Mouse (Mus musculus) stomach, postnatal 0 days (tissue): Measurements from ENCODE around the gene Aadacl3. TPM values are rescaled to one million over a fixed set of nuclear protein-coding genes. Genes with fewer than 3 reads are reported as not detected.
A peak's percentile ranks its signal among the peaks of the same experiment; 100 is the strongest.

Experiments used
- ATAC-seq: fragments of 200-750 bp; cut with Nextera tagmentation; 2 replicates; pipeline ENCODE4 v1.8.0; 2017; ENCODE audit not compliant: low FRiP score, low TSS enrichment
- DNase-seq: peaks from one replicate; pipeline ENCODE4 v3.0.0-alpha.2; 2016; ENCODE audit warnings: low spot score
- H3K27ac ChIP-seq: fragments of 300-500 bp; sonication (generic); replicated peaks from 2 replicates; pipeline ENCODE4 v1.5.1; 2014; ENCODE audit warnings: mild to moderate bottlenecking, control low read depth
- H3K27me3 ChIP-seq: fragments of 300-500 bp; sonication (generic); 2 replicates; pipeline ENCODE4 v1.6.1; 2014; ENCODE audit warnings: low read length; ENCODE audit not compliant: control insufficient read depth, insufficient read depth
- H3K36me3 ChIP-seq: fragments of 300-500 bp; sonication (generic); 2 replicates; pipeline ENCODE4 v1.6.1; 2014; ENCODE audit warnings: low read length, mixed read lengths; ENCODE audit not compliant: control insufficient read depth, insufficient read depth
- H3K4me1 ChIP-seq: fragments of 300-500 bp; sonication (generic); replicated peaks from 2 replicates; pipeline ENCODE4 v1.6.1; 2014; ENCODE audit warnings: antibody characterized with exemption; ENCODE audit not compliant: control insufficient read depth, insufficient read depth
- H3K4me2 ChIP-seq: fragments of 300-500 bp; sonication (generic); replicated peaks from 2 replicates; pipeline ENCODE4 v1.6.1; 2014; ENCODE audit warnings: low read depth, mild to moderate bottlenecking, control low read depth, moderate library complexity
- H3K4me3 ChIP-seq: fragments of 300-500 bp; sonication (generic); 2 replicates; pipeline ENCODE4 v1.5.1; 2014; ENCODE audit warnings: low read depth, low read length, control low read depth
- H3K9ac ChIP-seq: fragments of 300-500 bp; sonication (generic); 2 replicates; pipeline ENCODE4 v1.6.1; 2014; ENCODE audit warnings: mild to moderate bottlenecking, low read length, control low read depth, mixed read lengths
- H3K9me3 ChIP-seq: fragments of 300-500 bp; sonication (generic); 2 replicates; pipeline ENCODE4 v1.6.1; 2016; ENCODE audit warnings: low read length; ENCODE audit not compliant: control insufficient read depth
- CTCF ChIP-seq: IDR thresholded peaks from 2 replicates; pipeline ENCODE4 v1.5.1; 2016; ENCODE audit warnings: antibody characterized with exemption, low read depth, mild to moderate bottlenecking, moderate library complexity
- EP300 ChIP-seq: optimal IDR thresholded peaks from 2 replicates; pipeline ENCODE3; 2016; ENCODE audit warnings: antibody characterized with exemption
- WGBS: fragments of 180-500 bp; shearing (Covaris S2); extraction: QIAGEN DNeasy Blood & Tissue Kit; methylation state at CpG from one replicate; pipeline ENCODE4 v1.1.7; 2014; 5-methylcytosine and 5-hydroxymethylcytosine counted together
- polyA plus RNA-seq: library from polyadenylated mRNA; unstranded; fragments of >200 nt; fragmentation: Nextera tagmentation; extraction: Ambion mirVana; gene quantifications from 2 replicates; pipeline ENCODE4 v1.2.1, GENCODE M21; 2015

The Aadacl3 gene
- polyA plus RNA-seq, 1 experiment from 2014 or later = 0.17 TPM

GRCm38 (mm10) chr4:144428868-144429267 lies 34.7 kb downstream of the Aadacl3 start:
- TF ChIP-seq CTCF (peak; percentile 58), EP300 (no peak)
- no peak for ATAC-seq

DNA sequence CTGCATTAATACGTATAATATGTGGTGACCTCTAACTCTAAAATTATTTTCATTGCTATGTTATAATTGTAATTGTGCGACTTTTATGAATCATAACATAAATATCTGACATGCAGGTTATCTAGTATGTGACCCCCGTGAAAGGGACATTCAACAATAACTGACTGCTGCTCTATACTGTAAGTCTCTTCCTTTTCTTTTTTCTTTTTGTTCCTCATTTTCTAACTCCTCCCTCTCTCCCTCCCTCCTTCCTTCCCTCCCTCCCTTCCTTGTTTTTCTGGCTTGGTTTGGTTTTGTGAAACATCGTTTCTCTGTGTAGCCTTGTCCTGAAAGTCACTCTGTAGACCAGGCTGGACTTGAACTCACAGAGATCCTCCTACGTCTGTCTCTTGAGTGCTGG lies 39.0 kb downstream of the Aadacl3 start:
- no peak overlapping the region for H3K4me3 ChIP-seq
- no peak overlapping the region for H3K9ac ChIP-seq
- no peak overlapping the region for H3K4me2 ChIP-seq
- no peak overlapping the region for H3K27ac ChIP-seq
- no peak for ATAC-seq
- no peaks in the 10 kb centered on the region for H3K4me1 ChIP-seq
- DNase-seq = no peak
- no peak for TF ChIP-seq EP300
- TF ChIP-seq CTCF = no peak
- 74% methylated on average over 5 of the region's 5 CpGs for WGBS
- no peaks in the 10 kb centered on the region for H3K36me3 ChIP-seq
- H3K27me3 ChIP-seq = no peaks in the 10 kb centered on the region
- no peaks in the 10 kb centered on the region for H3K9me3 ChIP-seq

More at GRCm38 (mm10) chr4:144428868-144429267, 34.7 kb downstream of the Aadacl3 start:
- WGBS = 22% methylated on average over 3 of the region's 3 CpGs
- no peak overlapping the region for H3K4me2 ChIP-seq
- no peak overlapping the region for H3K4me3 ChIP-seq
- H3K9ac ChIP-seq = no peak overlapping the region
- H3K27ac ChIP-seq = no peak overlapping the region
- no peaks in the 10 kb centered on the region for H3K4me1 ChIP-seq
- peak; percentile 26 for DNase-seq
- H3K27me3 ChIP-seq = no peaks in the 10 kb centered on the region
- no peaks in the 10 kb centered on the region for H3K9me3 ChIP-seq
- H3K36me3 ChIP-seq = no peaks in the 10 kb centered on the region

GRCm38 (mm10) chr4:144420644-144421043 lies 42.9 kb downstream of the Aadacl3 start:
- no peak for TF ChIP-seq EP300
- TF ChIP-seq CTCF = peak; percentile 66
- no peak overlapping the region for H3K4me2 ChIP-seq

GRCm38 (mm10) chr4:144408290-144408689 lies 55.3 kb downstream of the Aadacl3 start, which contains the start of gene Pramef12:
Gene Pramef12 (minus strand): TSS chr4:144408464.
- H3K27ac ChIP-seq = no peak within 1 kb of the TSS
- 70% methylated on average over 9 of the region's 9 CpGs for WGBS
- no peaks in the 10 kb centered on the region for H3K27me3 ChIP-seq
- no peaks in the 10 kb centered on the region for H3K9me3 ChIP-seq
- no peak for ATAC-seq
- DNase-seq = no peak
- H3K4me1 ChIP-seq = no peaks in the 10 kb centered on the region
- TF ChIP-seq CTCF (no peak), EP300 (no peak)
- no peak within 1 kb of the TSS for H3K4me3 ChIP-seq
- no peak within 1 kb of the TSS for H3K9ac ChIP-seq
- no peak within 1 kb of the TSS for H3K4me2 ChIP-seq
- no peaks in the 10 kb centered on the region for H3K36me3 ChIP-seq

More at GRCm38 (mm10) chr4:144420644-144421043, 42.9 kb downstream of the Aadacl3 start:
- H3K9me3 ChIP-seq = no peaks in the 10 kb centered on the region
- no peak overlapping the region for H3K9ac ChIP-seq
- H3K27ac ChIP-seq = no peak overlapping the region
- DNase-seq (no peak), ATAC-seq (no peak)
- H3K4me3 ChIP-seq = no peak overlapping the region
- no peaks in the 10 kb centered on the region for H3K27me3 ChIP-seq
- H3K36me3 ChIP-seq = no peaks in the 10 kb centered on the region
- no peaks in the 10 kb centered on the region for H3K4me1 ChIP-seq

- no peak for TF ChIP-seq EP300
- TF ChIP-seq CTCF = no peak
Observed at GRCm38 (mm10) chr4:144406261-144406660, 57.3 kb downstream of the Aadacl3 start.

GRCm38 (mm10) chr4:144404456-144405086 lies 59.0 kb downstream of the Aadacl3 start:
- peak overlapping the region; percentile 73 for H3K27ac ChIP-seq
- H3K36me3 ChIP-seq = no peaks in the 10 kb centered on the region
- no peak for TF ChIP-seq EP300
- TF ChIP-seq CTCF = no peak
- ATAC-seq (peak; percentile 92), DNase-seq (peak; percentile 80)
- no peaks in the 10 kb centered on the region for H3K27me3 ChIP-seq
- no peaks in the 10 kb centered on the region for H3K9me3 ChIP-seq
- H3K9ac ChIP-seq = peak overlapping the region; percentile 54
- peak overlapping the region; percentile 28 for H3K4me3 ChIP-seq
- peak overlapping the region; percentile 60 for H3K4me2 ChIP-seq
- 1% methylated on average over 17 of the region's 17 CpGs for WGBS
- H3K4me1 ChIP-seq = no peaks in the 10 kb centered on the region

More at GRCm38 (mm10) chr4:144406261-144406660, 57.3 kb downstream of the Aadacl3 start:
- WGBS = 58% methylated on average over 3 of the region's 3 CpGs
- Histone ChIP-seq H3K27me3 (no peaks in the 10 kb centered on the region), H3K4me3 (no peak overlapping the region), H3K4me2 (no peak overlapping the region), H3K27ac (no peak overlapping the region), H3K36me3 (no peaks in the 10 kb centered on the region), H3K9me3 (no peaks in the 10 kb centered on the region), H3K4me1 (no peaks in the 10 kb centered on the region), H3K9ac (no peak overlapping the region)
- DNase-seq = no peak
- no peak for ATAC-seq

Other genes starting within 250 kb of the Aadacl3 start
- not detected in 2 replicates for gene Pramel5, start 183.3 kb downstream of the Aadacl3 start, polyA plus RNA-seq
- gene Gm13128, start 133.5 kb downstream of the Aadacl3 start, polyA plus RNA-seq = not detected in 2 replicates
- not detected in 2 replicates for gene Gm13119, start 105.8 kb downstream of the Aadacl3 start, polyA plus RNA-seq
- gene Pramef20, start 85.8 kb downstream of the Aadacl3 start, polyA plus RNA-seq = not detected in 2 replicates
- 0.25 and 0.28 TPM in 2 replicates for gene Pramef12, start 55.3 kb downstream of the Aadacl3 start, polyA plus RNA-seq
- gene 1700012P22Rik, start 25.0 kb downstream of the Aadacl3 start, polyA plus RNA-seq = not detected in 2 replicates
- not detected in 2 replicates for gene Gm9944, start 10.4 kb downstream of the Aadacl3 start, polyA plus RNA-seq
- not detected in 2 replicates for gene 9430007A20Rik, start 56.1 kb upstream of the Aadacl3 start, polyA plus RNA-seq
- gene Gm13124, start 101.4 kb upstream of the Aadacl3 start, polyA plus RNA-seq = not detected in 2 replicates
- gene Aadacl4, start 150.0 kb upstream of the Aadacl3 start, polyA plus RNA-seq = not detected in 2 replicates
- gene Gm436, start 222.6 kb upstream of the Aadacl3 start, polyA plus RNA-seq = not detected in 2 replicates